Mouse (Mus musculus): ENCODE results near the gene Tex22. TPM values are rescaled to one million over a fixed set of nuclear protein-coding genes. Genes with fewer than 3 reads are reported as not detected.

The Tex22 gene
- polyA plus RNA-seq (2012; rRNA removed): 0.35 TPM in 2 replicates

GRCm38 (mm10) chr12:113074329-113075062 is at the start of gene Tex22:
Gene Tex22 (plus strand): TSS chr12:113074502.

DNA sequence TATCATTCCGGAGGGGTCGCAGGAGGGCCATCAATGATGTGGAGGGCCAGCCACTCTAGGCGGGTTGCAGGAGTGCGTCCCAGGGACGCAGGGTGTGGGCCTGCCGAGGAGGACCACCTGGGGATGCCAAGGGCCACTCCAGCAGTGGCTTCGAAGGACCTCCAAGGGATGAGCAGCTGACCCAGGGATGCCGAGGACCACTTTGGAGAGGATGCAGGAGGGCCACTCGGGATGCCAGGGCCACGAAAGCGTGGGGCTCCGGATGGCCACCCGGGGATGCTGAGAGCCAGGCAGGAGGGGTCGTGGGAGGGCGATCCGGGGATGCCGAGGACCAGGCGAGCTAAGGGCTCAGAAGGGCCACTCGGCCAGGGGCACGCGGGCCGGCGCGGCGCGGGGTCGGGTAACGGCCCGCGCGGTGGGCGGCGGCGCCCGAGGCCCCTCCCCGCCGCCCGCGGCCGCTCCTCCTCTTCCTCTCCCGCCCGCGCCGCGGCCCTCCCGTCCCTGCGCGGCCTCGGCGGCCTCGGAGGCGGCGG is 23.5 kb downstream of the Tex22 start, which contains the start of gene Mta1:
Gene Mta1 (plus strand): TSS at position 530 of the 533 bp plus-strand sequence.

Other genes with a start within 250 kb of the Tex22 start
- 11.5 and 11.9 TPM in 2 replicates for gene Cdca4, start 245.1 kb upstream of the Tex22 start, polyA plus RNA-seq (2012; rRNA removed)
- 0.87 and 2.0 TPM in 2 replicates for gene Gpr132, start 206.3 kb upstream of the Tex22 start, polyA plus RNA-seq (2012; rRNA removed)
- gene Jag2, start 144.7 kb upstream of the Tex22 start, polyA plus RNA-seq (2012; rRNA removed): 15.0 and 24.3 TPM in 2 replicates
- gene Nudt14, start 132.4 kb upstream of the Tex22 start, polyA plus RNA-seq (2012; rRNA removed): 28.5 and 33.8 TPM in 2 replicates
- 38.8 and 132 TPM in 2 replicates for gene Btbd6, start 98.0 kb upstream of the Tex22 start, polyA plus RNA-seq (2012; rRNA removed)
- gene Brf1, start 73.8 kb upstream of the Tex22 start, polyA plus RNA-seq (2012; rRNA removed): 16.7 and 28.0 TPM in 2 replicates
- gene Pacs2, start 60.0 kb upstream of the Tex22 start, polyA plus RNA-seq (2012; rRNA removed): 15.7 and 17.0 TPM in 2 replicates
- 27.7 and 29.8 TPM in 2 replicates for gene Mta1, start 23.8 kb downstream of the Tex22 start, polyA plus RNA-seq (2012; rRNA removed)
- 188 TPM in 2 replicates for gene Crip2, start 65.7 kb downstream of the Tex22 start, polyA plus RNA-seq (2012; rRNA removed)
- gene Crip1, start 71.8 kb downstream of the Tex22 start, polyA plus RNA-seq (2012; rRNA removed): 224 and 249 TPM in 2 replicates
- gene Tedc1, start 81.9 kb downstream of the Tex22 start, polyA plus RNA-seq (2012; rRNA removed): 3.6 and 4.8 TPM in 2 replicates
- 1.3 and 1.4 TPM in 2 replicates for gene Tmem121, start 111.4 kb downstream of the Tex22 start, polyA plus RNA-seq (2012; rRNA removed)

Data from stomach, adult 2 months (tissue).